Mouse (Mus musculus): ENCODE results near the gene Atxn7l3. TPM values are rescaled to one million over a fixed set of nuclear protein-coding genes. Genes with fewer than 3 reads are reported as not detected.

Gene Atxn7l3
- polyA plus RNA-seq, 1 experiment = 89.9 TPM

DNA sequence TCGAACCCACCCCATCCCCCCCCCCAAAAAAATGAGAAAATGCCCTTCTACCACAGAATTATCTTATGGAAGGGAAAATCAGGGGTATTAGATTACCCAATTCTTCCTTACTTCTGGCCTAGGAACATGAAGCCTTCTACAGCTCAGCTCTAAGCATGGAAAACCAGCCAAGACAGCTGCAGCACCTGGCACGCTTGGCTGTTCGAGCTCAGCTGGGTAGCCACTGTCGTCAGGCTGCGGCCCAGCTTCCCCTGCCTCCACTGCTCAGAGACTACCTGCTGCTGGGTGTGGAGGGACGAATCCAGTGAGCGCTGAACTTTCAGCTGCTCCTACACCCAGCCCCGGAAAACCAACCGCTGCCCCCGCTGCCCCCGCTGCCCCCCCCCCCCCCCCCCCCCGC lies 18.7 kb downstream of the Atxn7l3 start:
- Histone ChIP-seq H3K4me3 (ENCODE audit: control insufficient read depth, insufficient read depth, low read length) (no peak overlapping the region), H3K4me1 (replicated peaks; ENCODE audit: control insufficient read depth, insufficient read depth, low read length) (0 out of 2 replicates have a peak, but pooled peaks cover 4% of the 10 kb centered on the region), H3K27me3 (ENCODE audit: control insufficient read depth, insufficient read depth, low read length) (no peaks in the 10 kb centered on the region), H3K27ac (ENCODE audit: control insufficient read depth, insufficient read depth, low read length) (no peak overlapping the region), H3K36me3 (ENCODE audit: control insufficient read depth, insufficient read depth, low read length) (no peaks in the 10 kb centered on the region)
- 82% methylated on average over 12 of the region's 12 CpGs for WGBS
- no peak for DNase-seq
- no peak for TF ChIP-seq POLR2A (IDR thresholded peaks at IDR 0.05; ENCODE audit: control insufficient read depth, extremely low read depth, insufficient read depth, low read length, poor library complexity)
- TF ChIP-seq CTCF (IDR thresholded peaks at IDR 0.05; ENCODE audit: borderline replicate concordance, control insufficient read depth, extremely low read depth, insufficient read depth, low read length, poor library complexity) = no peak

DNA sequence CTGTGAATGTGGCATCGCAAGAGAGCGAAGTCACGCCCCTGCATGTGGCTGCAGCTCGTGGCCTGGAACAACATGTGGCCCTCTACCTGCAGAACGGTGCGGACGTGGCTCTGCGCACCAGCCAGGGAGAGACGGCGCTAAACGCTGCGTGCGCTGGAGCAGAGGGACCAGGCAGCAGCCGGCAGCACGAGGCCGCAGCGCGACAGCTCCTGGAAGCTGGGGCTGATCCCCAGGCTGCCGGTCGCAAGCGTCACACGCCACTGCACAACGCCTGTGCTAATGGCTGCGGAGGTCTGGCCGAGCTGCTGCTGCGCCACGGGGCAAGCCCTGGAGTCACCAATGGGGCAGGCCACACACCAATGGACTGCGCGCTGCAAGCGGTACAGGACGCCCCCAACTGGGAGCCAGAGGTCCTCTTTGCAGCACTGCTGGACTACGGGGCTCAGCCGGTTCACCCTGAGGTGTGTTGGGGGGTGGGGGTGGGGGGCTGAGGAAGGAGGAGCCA lies 20.0 kb downstream of the Atxn7l3 start:
- peak overlapping the region; percentile 5; the same call in 1 of the 2 replicates for H3K4me3 ChIP-seq (ENCODE audit: control insufficient read depth, insufficient read depth, low read length)
- DNase-seq = no peak
- no peak for TF ChIP-seq CTCF (IDR thresholded peaks at IDR 0.05; ENCODE audit: borderline replicate concordance, control insufficient read depth, extremely low read depth, insufficient read depth, low read length, poor library complexity)
- TF ChIP-seq POLR2A (IDR thresholded peaks at IDR 0.05; ENCODE audit: control insufficient read depth, extremely low read depth, insufficient read depth, low read length, poor library complexity) = no peak

DNA sequence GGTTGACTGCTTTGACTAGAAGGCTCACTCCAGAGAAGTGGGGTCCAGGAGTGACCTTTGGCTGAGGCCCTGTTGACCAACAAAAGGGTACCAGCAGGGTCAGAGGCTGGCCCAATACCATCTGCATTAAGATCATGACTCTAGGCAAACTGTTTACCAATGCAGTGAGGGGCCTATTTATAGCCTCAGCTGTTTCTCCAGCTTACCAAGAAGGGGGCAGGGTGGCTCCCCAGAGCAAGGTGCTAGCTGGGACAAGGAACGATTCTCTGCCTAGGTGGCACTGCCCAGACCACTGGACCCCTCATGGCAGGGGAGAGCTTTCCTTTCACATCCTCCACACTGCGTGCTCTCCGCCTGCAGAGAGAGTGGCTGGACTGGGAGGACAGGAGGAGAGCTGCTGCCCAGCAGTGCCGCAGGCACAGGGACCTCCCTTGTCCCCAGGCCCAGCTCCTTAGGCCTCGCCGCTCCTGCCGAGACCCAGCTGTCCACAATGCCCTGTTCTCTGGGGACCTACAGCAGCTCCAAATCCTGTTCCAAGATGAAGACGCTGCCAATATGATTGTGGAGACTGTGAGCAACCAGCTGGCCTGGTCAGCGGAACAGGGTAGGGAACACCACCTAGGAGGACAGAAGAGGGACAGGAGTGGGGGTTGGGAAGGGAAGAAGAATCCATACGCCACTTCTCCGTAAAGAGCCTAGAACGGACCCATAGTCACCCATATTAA lies 27.7 kb downstream of the Atxn7l3 start, which contains the start of gene Asb16:
Asb16 (plus strand) TSS at position 224 of the 725 bp plus-strand sequence.
- Histone ChIP-seq H3K4me3 (ENCODE audit: control insufficient read depth, insufficient read depth, low read length) (no peak within 1 kb of the TSS), H3K27ac (ENCODE audit: control insufficient read depth, insufficient read depth, low read length) (no peak within 1 kb of the TSS), H3K4me1 (replicated peaks; ENCODE audit: control insufficient read depth, insufficient read depth, low read length) (peaks cover 4% of the 10 kb centered on the region; the same call in 1 of the 2 replicates), H3K27me3 (ENCODE audit: control insufficient read depth, insufficient read depth, low read length) (no peaks in the 10 kb centered on the region), H3K36me3 (ENCODE audit: control insufficient read depth, insufficient read depth, low read length) (no peaks in the 10 kb centered on the region)
- TF ChIP-seq CTCF (IDR thresholded peaks at IDR 0.05; ENCODE audit: borderline replicate concordance, control insufficient read depth, extremely low read depth, insufficient read depth, low read length, poor library complexity) = no peak
- no peak for TF ChIP-seq POLR2A (IDR thresholded peaks at IDR 0.05; ENCODE audit: control insufficient read depth, extremely low read depth, insufficient read depth, low read length, poor library complexity)
- DNase-seq = no peak
- 93% methylated on average over 12 of the region's 12 CpGs for WGBS

More for the DNA sequence above, 20.0 kb downstream of the Atxn7l3 start:
- H3K27ac ChIP-seq (ENCODE audit: control insufficient read depth, insufficient read depth, low read length) = no peak overlapping the region
- no peaks in the 10 kb centered on the region for H3K27me3 ChIP-seq (ENCODE audit: control insufficient read depth, insufficient read depth, low read length)
- no peaks in the 10 kb centered on the region for H3K36me3 ChIP-seq (ENCODE audit: control insufficient read depth, insufficient read depth, low read length)
- 0 out of 2 replicates have a peak, but pooled peaks cover 4% of the 10 kb centered on the region for H3K4me1 ChIP-seq (replicated peaks; ENCODE audit: control insufficient read depth, insufficient read depth, low read length)
- 2% methylated on average over 33 of the region's 33 CpGs for WGBS

DNA sequence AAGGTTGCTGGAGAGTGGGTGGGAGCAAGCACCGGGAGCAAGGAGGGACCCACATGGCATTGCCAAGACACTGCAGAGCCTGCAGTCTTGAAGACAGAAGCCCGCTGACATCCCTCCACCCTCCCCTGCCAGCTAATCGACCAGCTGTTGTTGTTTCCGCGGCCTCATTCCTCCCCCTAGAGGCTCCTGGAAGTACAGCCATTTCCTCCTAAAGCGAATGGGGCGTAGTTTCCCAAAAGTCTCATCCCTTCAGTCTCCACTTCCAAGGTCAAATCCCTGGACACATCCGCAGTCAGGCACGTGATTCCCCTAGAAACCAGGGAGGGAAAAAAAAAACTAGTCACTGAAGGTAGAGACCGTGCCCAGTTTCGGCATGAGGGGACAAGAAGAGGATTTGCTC lies 29.0 kb downstream of the Atxn7l3 start:
- peak; percentile 64; the same call in 1 of the 2 replicates for TF ChIP-seq CTCF (IDR thresholded peaks at IDR 0.05; ENCODE audit: borderline replicate concordance, control insufficient read depth, extremely low read depth, insufficient read depth, low read length, poor library complexity)
- no peak for TF ChIP-seq POLR2A (IDR thresholded peaks at IDR 0.05; ENCODE audit: control insufficient read depth, extremely low read depth, insufficient read depth, low read length, poor library complexity)
- H3K4me3 ChIP-seq (ENCODE audit: control insufficient read depth, insufficient read depth, low read length) = no peak overlapping the region
- WGBS = 9% methylated on average over 11 of the region's 11 CpGs
- H3K4me1 ChIP-seq (replicated peaks; ENCODE audit: control insufficient read depth, insufficient read depth, low read length) = peaks cover 4% of the 10 kb centered on the region; the same call in 1 of the 2 replicates
- no peak overlapping the region for H3K27ac ChIP-seq (ENCODE audit: control insufficient read depth, insufficient read depth, low read length)
- peak; percentile 64 for DNase-seq
- H3K36me3 ChIP-seq (ENCODE audit: control insufficient read depth, insufficient read depth, low read length) = no peaks in the 10 kb centered on the region
- H3K27me3 ChIP-seq (ENCODE audit: control insufficient read depth, insufficient read depth, low read length) = no peaks in the 10 kb centered on the region

DNA sequence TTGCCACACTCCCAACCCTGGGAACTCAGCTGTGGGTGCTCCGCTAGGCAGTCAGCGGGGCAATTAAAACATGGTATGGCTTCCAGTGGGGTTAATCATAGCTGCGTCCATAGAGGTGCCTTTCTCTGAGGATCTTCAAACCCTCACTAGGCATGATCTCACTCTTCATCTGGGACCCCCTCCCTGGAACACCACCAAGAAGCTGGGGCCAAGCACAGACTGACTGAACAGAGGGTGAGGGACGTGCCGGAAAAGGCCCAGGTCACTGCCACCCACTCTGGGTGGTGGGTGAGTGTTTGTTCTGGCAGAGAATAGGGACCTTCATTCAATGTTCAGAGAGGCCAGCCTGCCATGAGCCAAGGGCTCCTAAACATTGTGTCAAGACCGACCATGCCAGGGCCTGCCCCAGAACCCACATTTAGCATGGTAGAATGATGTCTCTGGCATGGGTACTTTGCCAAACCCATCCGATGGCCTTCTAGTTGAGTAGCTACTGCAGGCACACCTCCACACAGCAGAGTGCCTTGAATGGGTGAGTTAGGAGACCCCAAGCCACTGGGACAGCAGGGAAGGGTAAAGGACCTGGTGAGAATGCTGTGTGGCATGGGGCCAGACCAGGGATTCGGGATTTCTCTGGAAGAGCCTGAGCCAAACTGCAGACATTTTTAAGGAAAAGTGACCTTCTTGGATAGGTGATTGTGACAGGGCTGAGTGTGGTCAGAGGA lies 29.6 kb downstream of the Atxn7l3 start:
- H3K27me3 ChIP-seq (ENCODE audit: control insufficient read depth, insufficient read depth, low read length) = no peaks in the 10 kb centered on the region
- H3K36me3 ChIP-seq (ENCODE audit: control insufficient read depth, insufficient read depth, low read length) = no peaks in the 10 kb centered on the region
- no peak overlapping the region for H3K4me3 ChIP-seq (ENCODE audit: control insufficient read depth, insufficient read depth, low read length)
- TF ChIP-seq POLR2A (IDR thresholded peaks at IDR 0.05; ENCODE audit: control insufficient read depth, extremely low read depth, insufficient read depth, low read length, poor library complexity) (no peak), CTCF (IDR thresholded peaks at IDR 0.05; ENCODE audit: borderline replicate concordance, control insufficient read depth, extremely low read depth, insufficient read depth, low read length, poor library complexity) (no peak)
- peaks cover 4% of the 10 kb centered on the region; the same call in 1 of the 2 replicates for H3K4me1 ChIP-seq (replicated peaks; ENCODE audit: control insufficient read depth, insufficient read depth, low read length)
- 96% methylated on average over 8 of the region's 8 CpGs for WGBS
- DNase-seq = no peak
- H3K27ac ChIP-seq (ENCODE audit: control insufficient read depth, insufficient read depth, low read length) = no peak overlapping the region

DNA sequence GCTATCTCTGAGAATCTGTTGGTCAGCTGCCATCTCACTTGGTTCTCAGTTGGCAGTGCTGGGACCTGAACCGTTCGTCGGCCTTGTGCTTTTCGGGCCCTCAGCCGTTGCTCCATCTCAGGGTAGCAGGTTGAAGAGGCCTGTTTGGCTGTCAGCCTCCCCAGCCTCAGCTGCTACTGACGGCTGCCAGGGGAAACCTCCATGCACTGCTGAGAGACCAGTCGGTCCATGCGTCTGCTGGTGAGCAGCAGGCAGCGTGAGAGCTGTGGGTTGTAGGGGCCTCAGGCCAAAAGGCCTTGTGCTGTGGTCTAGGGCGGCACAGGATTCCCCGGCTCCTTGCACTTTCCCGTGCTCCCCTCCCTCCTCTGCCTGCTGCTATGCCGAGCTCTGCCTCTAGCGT lies 30.6 kb downstream of the Atxn7l3 start:
- TF ChIP-seq CTCF (IDR thresholded peaks at IDR 0.05; ENCODE audit: borderline replicate concordance, control insufficient read depth, extremely low read depth, insufficient read depth, low read length, poor library complexity) (no peak), POLR2A (IDR thresholded peaks at IDR 0.05; ENCODE audit: control insufficient read depth, extremely low read depth, insufficient read depth, low read length, poor library complexity) (no peak)
- H3K27ac ChIP-seq (ENCODE audit: control insufficient read depth, insufficient read depth, low read length) = no peak overlapping the region
- WGBS = 96% methylated on average over 14 of the region's 14 CpGs

More for the DNA sequence above, 30.6 kb downstream of the Atxn7l3 start:
- H3K27me3 ChIP-seq (ENCODE audit: control insufficient read depth, insufficient read depth, low read length) = no peaks in the 10 kb centered on the region
- H3K36me3 ChIP-seq (ENCODE audit: control insufficient read depth, insufficient read depth, low read length) = no peaks in the 10 kb centered on the region
- no peak overlapping the region for H3K4me3 ChIP-seq (ENCODE audit: control insufficient read depth, insufficient read depth, low read length)
- H3K4me1 ChIP-seq (replicated peaks; ENCODE audit: control insufficient read depth, insufficient read depth, low read length) = peaks cover 4% of the 10 kb centered on the region; the same call in 1 of the 2 replicates
- DNase-seq = no peak

All from thymus, adult 2 months (tissue).